Comparison of ENCODE assay signal across 8 mouse cellular contexts in the genomic region with DNA sequence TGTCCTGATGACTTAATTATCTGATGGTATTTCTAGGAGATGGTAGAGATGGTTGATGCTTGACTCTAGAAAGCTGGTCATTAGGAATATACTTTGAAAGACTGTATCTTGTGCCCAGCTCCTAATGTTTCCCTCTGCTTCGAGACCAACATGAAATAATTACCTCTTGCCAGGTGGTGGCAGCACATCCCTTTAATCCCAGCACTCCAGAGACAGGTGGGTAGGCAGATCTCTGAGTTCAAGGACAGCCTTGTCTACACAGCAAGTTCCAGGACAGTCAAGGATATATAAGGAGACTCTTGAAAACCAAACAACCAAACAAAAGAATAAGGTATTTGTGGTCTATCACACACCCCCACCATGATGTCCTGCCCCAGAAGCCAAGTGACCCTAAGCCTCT. TPM values are rescaled to one million over a fixed set of nuclear protein-coding genes. Genes with fewer than 3 reads are reported as not detected.
A peak's percentile ranks its signal among the peaks of the same experiment; 100 is the strongest.
DNase-seq lines count a peak whose midpoint lies in the region; ATAC-seq and TF ChIP-seq lines count a peak whose summit lies in the region.

No protein-coding gene starts in this region.

- 81% methylated on average over 1 of the region's 1 CpGs for WGBS in hindbrain, embryonic 14.5 days

- no peak overlapping the region for H3K27ac ChIP-seq in CH12.LX (ENCODE audit: insufficient read depth, low read depth)
- no peak overlapping the region for H3K27ac ChIP-seq in hindbrain, embryonic 14.5 days

- in situ Hi-C loops in CH12.LX (cut with MboI; ENCODE audit: low pct_ligation_motif_present, low pct_unique_long_range_greater_than_20kb, low sequenced_read_pairs) = no loop called here

- no peaks in the 10 kb centered on the region for H3K27me3 ChIP-seq in CH12.LX (replicated peaks)
- H3K27me3 ChIP-seq in hindbrain, embryonic 14.5 days (ENCODE audit: control insufficient read depth, insufficient read depth, low read length) = no peaks in the 10 kb centered on the region

- TF ChIP-seq EP300 in CH12.LX (IDR thresholded peaks at IDR 0.05; ENCODE audit: low read length) = no peak

- peak; percentile 25 for DNase-seq in kidney, adult 18-20 months
- no peak for DNase-seq in kidney, adult 11 months
- DNase-seq in CH12.LX (ENCODE audit: extremely low read depth) = peak; percentile 20
- no peak for DNase-seq in hindbrain, embryonic 14.5 days (ENCODE audit: low spot score)
- no peak for DNase-seq in embryo, embryonic 10 days (ENCODE audit: low spot score)
- no peak for DNase-seq in gastrocnemius, postnatal 10 days

- dilution Hi-C loops in CH12.LX (cut with MboI; ENCODE audit: extremely low pct_ligation_motif_present, extremely low pct_unique_long_range_greater_than_20kb, low sequenced_read_pairs) = no loop called here

- no peak overlapping the region for H3K9ac ChIP-seq in CH12.LX (ENCODE audit: insufficient read depth, low read depth)
- no peak overlapping the region for H3K9ac ChIP-seq in hindbrain, embryonic 14.5 days

- H3K4me2 ChIP-seq in CH12.LX (ENCODE audit: insufficient read depth, low read depth, poor library complexity, severe bottlenecking) = no peak overlapping the region
- H3K4me2 ChIP-seq in hindbrain, embryonic 14.5 days (replicated peaks) = no peak overlapping the region

- TF ChIP-seq CTCF in CH12.LX (conservative IDR thresholded peaks at IDR 0.05 in 1 of 2, IDR thresholded peaks at IDR 0.05 in 1 of 2; ENCODE audit: low read depth in 2 of 2, low read length in 2 of 2) = peak in 1 of 2 experiments; percentile 62; a peak in 2 of 4 replicates

- no peaks in the 10 kb centered on the region for H3K9me3 ChIP-seq in CH12.LX (replicated peaks; ENCODE audit: low read length)
- no peaks in the 10 kb centered on the region for H3K9me3 ChIP-seq in hindbrain, embryonic 14.5 days (ENCODE audit: control insufficient read depth, low read length)

- ATAC-seq in common myeloid progenitor, adult 5-6 weeks (replicated peaks; ENCODE audit: low read depth, poor library complexity, severe bottlenecking) = 0 out of 2 replicates have a peak, but pooled peaks have one; percentile 42
- ATAC-seq in megakaryocyte progenitor cell, adult 5-6 weeks (replicated peaks; ENCODE audit: poor library complexity) = peak; percentile 83
- no peak for ATAC-seq in hindbrain, embryonic 14.5 days (ENCODE audit: low FRiP score)

- no peak overlapping the region for H3K4me3 ChIP-seq in CH12.LX (replicated peaks in 1 of 3; ENCODE audit: low read depth in 2 of 3, low read length in 2 of 3, poor library complexity in 1 of 3)
- H3K4me3 ChIP-seq in hindbrain, embryonic 14.5 days (replicated peaks; ENCODE audit: low read length) = no peak overlapping the region

- H3K79me2 ChIP-seq in CH12.LX (replicated peaks; ENCODE audit: control insufficient read depth, extremely low read depth, insufficient read depth, poor library complexity, severe bottlenecking) = peaks cover 64% of the 10 kb centered on the region

- no peak for TF ChIP-seq POLR2A in CH12.LX (IDR thresholded peaks at IDR 0.05; ENCODE audit: low read depth, low read length)

- peak; percentile 57 for TF ChIP-seq RAD21 in CH12.LX (IDR thresholded peaks at IDR 0.05; ENCODE audit: low read depth, low read length)

- peaks cover 9 to 50% of the 10 kb centered on the region in 2 experiments for H3K36me3 ChIP-seq in CH12.LX (replicated peaks in 1 of 2; ENCODE audit: control insufficient read depth in 1 of 2, insufficient read depth in 1 of 2, low read length in 1 of 2)
- H3K36me3 ChIP-seq in hindbrain, embryonic 14.5 days (replicated peaks; ENCODE audit: control insufficient read depth, insufficient read depth) = no peaks in the 10 kb centered on the region; the same call in 1 of the 2 replicates

- H3K4me1 ChIP-seq in CH12.LX (ENCODE audit: control insufficient read depth in 1 of 2, insufficient read depth in 2 of 2) = no peaks in the 10 kb centered on the region
- no peaks in the 10 kb centered on the region; the same call in 1 of the 2 replicates for H3K4me1 ChIP-seq in hindbrain, embryonic 14.5 days (replicated peaks; ENCODE audit: control insufficient read depth, insufficient read depth, low read length)

TF ChIP-seq in CH12.LX, 34 proteins besides CTCF, POLR2A, EP300 and RAD21:
- peak; percentile 40; the same call in 1 of the 2 replicates for TF ChIP-seq SMC3 (IDR thresholded peaks at IDR 0.05; ENCODE audit: low read depth, low read length)
- no peak for TF ChIP-seq ZMIZ1 (IDR thresholded peaks at IDR 0.05; ENCODE audit: low read depth, low read length)
- no peak for TF ChIP-seq MEF2A (IDR thresholded peaks at IDR 0.05; ENCODE audit: borderline replicate concordance, low read depth, low read length)

RNA-seq across cellular contexts. Expression of a gene that starts 17.2 kb away (rescaled TPM):
- total RNA-seq in CH12.LX (2012; rRNA removed) (52.5 and 53.7 TPM in 2 replicates), CH12.LX (2014; rRNA removed) (127 and 134 TPM in 2 replicates)
- 53.4 and 55.1 TPM in 2 replicates for polyA plus RNA-seq in CH12.LX (2012; ENCODE audit: insufficient read length, low read depth)
- 113 and 114 TPM in 2 replicates for total RNA-seq in common myeloid progenitor, adult 5-6 weeks (2017)
- total RNA-seq in megakaryocyte progenitor cell, adult 5-6 weeks (2015) = 54.5 and 61.9 TPM in 2 replicates
- total RNA-seq in megakaryocyte progenitor cell, adult 5-6 weeks (2017) = 76.0 and 81.9 TPM in 2 replicates
- 117 and 124 TPM in 2 replicates for polyA plus RNA-seq in hindbrain, embryonic 14.5 days (2014; fragmentation: Nextera tagmentation; extraction: Ambion mirVana)
- total RNA-seq in gastrocnemius, postnatal 10 days (2021) = 10 to 100 TPM; 21.6 to 29.0 TPM

RNA-seq across cellular contexts. Expression of a gene that starts 55.2 kb away (rescaled TPM):
- total RNA-seq in CH12.LX (2012; rRNA removed) (21.6 and 21.8 TPM in 2 replicates), CH12.LX (2014; rRNA removed) (20.9 and 22.7 TPM in 2 replicates)
- 18.9 and 23.7 TPM in 2 replicates for polyA plus RNA-seq in CH12.LX (2012; ENCODE audit: insufficient read length, low read depth)
- 26.3 and 28.6 TPM in 2 replicates for total RNA-seq in common myeloid progenitor, adult 5-6 weeks (2017)
- 38.4 and 51.5 TPM in 2 replicates for total RNA-seq in megakaryocyte progenitor cell, adult 5-6 weeks (2015)
- total RNA-seq in megakaryocyte progenitor cell, adult 5-6 weeks (2017) = 25.7 and 26.2 TPM in 2 replicates
- 41.6 and 44.0 TPM in 2 replicates for polyA plus RNA-seq in hindbrain, embryonic 14.5 days (2014; fragmentation: Nextera tagmentation; extraction: Ambion mirVana)
- total RNA-seq in gastrocnemius, postnatal 10 days (2021) = 10 to 100 TPM; 10.0 to 14.0 TPM

RNA-seq across cellular contexts. Expression of a gene that starts 55.3 kb away (rescaled TPM):
- total RNA-seq in CH12.LX (2012; rRNA removed) (10.8 and 14.8 TPM in 2 replicates), CH12.LX (2014; rRNA removed) (19.6 and 28.7 TPM in 2 replicates)
- 6.9 and 8.0 TPM in 2 replicates for polyA plus RNA-seq in CH12.LX (2012; ENCODE audit: insufficient read length, low read depth)
- total RNA-seq in common myeloid progenitor, adult 5-6 weeks (2017) = 26.3 and 31.0 TPM in 2 replicates
- 29.1 and 37.6 TPM in 2 replicates for total RNA-seq in megakaryocyte progenitor cell, adult 5-6 weeks (2015)
- 20.6 and 24.5 TPM in 2 replicates for total RNA-seq in megakaryocyte progenitor cell, adult 5-6 weeks (2017)
- polyA plus RNA-seq in hindbrain, embryonic 14.5 days (2014; fragmentation: Nextera tagmentation; extraction: Ambion mirVana) = 15.1 and 20.2 TPM in 2 replicates
- 1 to 10 TPM; 6.2 to 8.6 TPM for total RNA-seq in gastrocnemius, postnatal 10 days (2021)

Comparison
In these comparisons a context has a peak if more than half of its experiments do, and no peak if none do; other contexts are left out.
1. DNase-seq: peak in kidney, adult 18-20 months (single experiment) and CH12.LX (single experiment); none in kidney, adult 11 months (single experiment), hindbrain, embryonic 14.5 days (single experiment), embryo, embryonic 10 days (single experiment) and gastrocnemius, postnatal 10 days (single experiment).